Mouse (Mus musculus): ENCODE measurements around the gene Pank4. TPM values are rescaled to one million over a fixed set of nuclear protein-coding genes. Genes with fewer than 3 reads are reported as not detected.

Gene Pank4
- polyA plus RNA-seq, 1 experiment from 2014 or later: 14.9 TPM

DNA sequence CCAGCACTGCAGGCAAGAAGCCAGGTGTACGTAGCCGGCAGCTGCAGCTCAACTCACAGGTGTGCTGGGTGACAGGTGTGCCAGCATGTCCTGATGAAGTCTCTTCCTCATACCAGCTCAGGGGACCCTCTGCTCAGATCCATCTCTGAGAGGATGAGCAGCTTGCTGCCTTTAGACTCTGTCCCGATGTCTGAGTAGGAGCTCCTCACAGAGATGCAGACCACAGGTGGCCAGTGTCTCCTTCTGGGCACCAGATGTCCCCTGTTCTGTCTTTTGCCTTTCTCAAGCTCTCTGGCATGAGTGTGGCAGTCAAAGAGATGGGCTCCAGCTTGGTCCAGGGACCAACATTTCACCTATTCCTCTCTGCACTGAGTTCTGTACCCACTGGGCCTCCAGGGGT is 43.7 kb downstream of the Pank4 start:
- Histone ChIP-seq H3K36me3 (ENCODE audit: control insufficient read depth, insufficient read depth, low read length) (no peaks in the 10 kb centered on the region), H3K9ac (ENCODE audit: low read length) (no peak overlapping the region), H3K4me3 (ENCODE audit: low read depth, low read length) (no peak overlapping the region), H3K9me3 (ENCODE audit: control insufficient read depth, low read length) (no peaks in the 10 kb centered on the region), H3K4me2 (replicated peaks; ENCODE audit: low read depth) (no peak overlapping the region), H3K27ac (replicated peaks) (no peak overlapping the region), H3K27me3 (ENCODE audit: control insufficient read depth, insufficient read depth, low read length) (no peaks in the 10 kb centered on the region), H3K4me1 (replicated peaks; ENCODE audit: control insufficient read depth, insufficient read depth) (no peaks in the 10 kb centered on the region)
- TF ChIP-seq EP300 (optimal IDR thresholded peaks at IDR 0.05) (no peak), CTCF (IDR thresholded peaks at IDR 0.05; ENCODE audit: low read depth) (no peak)
- WGBS: 80% methylated on average over 3 of the region's 3 CpGs
- DNase-seq (ENCODE audit: low spot score) (no peak), ATAC-seq (ENCODE audit: low FRiP score, low TSS enrichment) (no peak)

DNA sequence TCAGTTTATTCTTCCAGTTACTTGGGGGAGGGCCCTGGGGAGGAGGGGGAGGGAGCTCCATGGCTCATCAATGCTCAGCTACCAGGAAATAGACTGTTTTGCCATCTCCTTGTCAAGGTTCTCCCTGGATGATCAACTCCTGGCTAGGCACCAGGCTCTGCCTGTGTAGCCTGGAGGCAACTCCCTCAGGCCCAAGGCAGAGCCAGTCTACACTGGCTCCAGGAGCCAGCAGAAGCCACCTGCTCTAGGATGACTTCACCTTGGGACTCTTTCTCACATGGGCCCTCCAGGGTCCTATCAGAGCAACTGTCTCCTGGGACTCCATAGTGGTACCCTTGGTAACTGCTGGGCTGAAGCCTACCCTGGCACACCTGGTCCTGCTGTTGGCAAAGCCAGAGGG is 44.2 kb downstream of the Pank4 start:
- H3K4me1 ChIP-seq (replicated peaks; ENCODE audit: control insufficient read depth, insufficient read depth): no peaks in the 10 kb centered on the region
- no peak overlapping the region for H3K27ac ChIP-seq (replicated peaks)
- no peak for TF ChIP-seq EP300 (optimal IDR thresholded peaks at IDR 0.05)
- no peak for TF ChIP-seq CTCF (IDR thresholded peaks at IDR 0.05; ENCODE audit: low read depth)
- no peak overlapping the region for H3K4me3 ChIP-seq (ENCODE audit: low read depth, low read length)
- ATAC-seq (ENCODE audit: low FRiP score, low TSS enrichment) (no peak), DNase-seq (ENCODE audit: low spot score) (no peak)
- H3K36me3 ChIP-seq (ENCODE audit: control insufficient read depth, insufficient read depth, low read length): no peaks in the 10 kb centered on the region
- H3K9ac ChIP-seq (ENCODE audit: low read length): no peak overlapping the region
- no peaks in the 10 kb centered on the region for H3K9me3 ChIP-seq (ENCODE audit: control insufficient read depth, low read length)
- H3K4me2 ChIP-seq (replicated peaks; ENCODE audit: low read depth): no peak overlapping the region
- H3K27me3 ChIP-seq (ENCODE audit: control insufficient read depth, insufficient read depth, low read length): no peaks in the 10 kb centered on the region

DNA sequence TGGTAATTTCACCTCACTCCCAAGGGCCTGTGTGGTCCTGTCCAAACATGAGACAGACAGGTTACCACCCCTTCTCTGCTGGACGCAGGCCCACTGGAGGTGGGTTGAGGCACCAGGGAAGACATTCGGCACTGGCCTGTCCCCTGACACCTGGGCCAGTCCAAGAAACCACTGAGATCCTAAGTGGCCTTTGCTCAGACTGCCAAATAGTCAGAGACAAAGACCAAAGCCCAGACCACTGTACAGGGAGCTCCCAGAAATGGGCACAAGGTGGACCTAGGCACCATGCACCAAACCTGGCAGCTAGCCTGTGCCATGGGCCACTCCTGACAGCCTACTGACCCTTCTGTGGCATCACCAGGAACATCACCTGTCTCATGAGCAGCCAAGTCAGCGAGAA is 45.3 kb downstream of the Pank4 start:
- DNase-seq (ENCODE audit: low spot score) (no peak), ATAC-seq (ENCODE audit: low FRiP score, low TSS enrichment) (no peak)
- H3K27ac ChIP-seq (replicated peaks): no peak overlapping the region
- H3K36me3 ChIP-seq (ENCODE audit: control insufficient read depth, insufficient read depth, low read length): no peaks in the 10 kb centered on the region
- no peaks in the 10 kb centered on the region for H3K9me3 ChIP-seq (ENCODE audit: control insufficient read depth, low read length)
- no peaks in the 10 kb centered on the region for H3K4me1 ChIP-seq (replicated peaks; ENCODE audit: control insufficient read depth, insufficient read depth)
- no peak overlapping the region for H3K4me3 ChIP-seq (ENCODE audit: low read depth, low read length)
- whole genome bisulfite sequencing: 78% methylated on average over 3 of the region's 3 CpGs
- no peaks in the 10 kb centered on the region for H3K27me3 ChIP-seq (ENCODE audit: control insufficient read depth, insufficient read depth, low read length)
- no peak overlapping the region for H3K9ac ChIP-seq (ENCODE audit: low read length)
- no peak for TF ChIP-seq CTCF (IDR thresholded peaks at IDR 0.05; ENCODE audit: low read depth)
- TF ChIP-seq EP300 (optimal IDR thresholded peaks at IDR 0.05): no peak
- H3K4me2 ChIP-seq (replicated peaks; ENCODE audit: low read depth): no peak overlapping the region

- no peak overlapping the region for H3K9ac ChIP-seq (ENCODE audit: low read length)
- H3K27me3 ChIP-seq (ENCODE audit: control insufficient read depth, insufficient read depth, low read length): no peaks in the 10 kb centered on the region
- H3K36me3 ChIP-seq (ENCODE audit: control insufficient read depth, insufficient read depth, low read length): no peaks in the 10 kb centered on the region
- TF ChIP-seq EP300 (optimal IDR thresholded peaks at IDR 0.05) (no peak), CTCF (IDR thresholded peaks at IDR 0.05; ENCODE audit: low read depth) (no peak)
- H3K4me2 ChIP-seq (replicated peaks; ENCODE audit: low read depth): no peak overlapping the region
- H3K9me3 ChIP-seq (ENCODE audit: control insufficient read depth, low read length): no peaks in the 10 kb centered on the region
- H3K27ac ChIP-seq (replicated peaks): no peak overlapping the region
- WGBS: 66% methylated on average over 5 of the region's 5 CpGs
- H3K4me1 ChIP-seq (replicated peaks; ENCODE audit: control insufficient read depth, insufficient read depth): no peaks in the 10 kb centered on the region
- no peak for ATAC-seq (ENCODE audit: low FRiP score, low TSS enrichment)
- DNase-seq (ENCODE audit: low spot score): no peak
- no peak overlapping the region for H3K4me3 ChIP-seq (ENCODE audit: low read depth, low read length)
Measured at GRCm38 (mm10) chr4:155010870-155011269, 46.9 kb downstream of the Pank4 start.

DNA sequence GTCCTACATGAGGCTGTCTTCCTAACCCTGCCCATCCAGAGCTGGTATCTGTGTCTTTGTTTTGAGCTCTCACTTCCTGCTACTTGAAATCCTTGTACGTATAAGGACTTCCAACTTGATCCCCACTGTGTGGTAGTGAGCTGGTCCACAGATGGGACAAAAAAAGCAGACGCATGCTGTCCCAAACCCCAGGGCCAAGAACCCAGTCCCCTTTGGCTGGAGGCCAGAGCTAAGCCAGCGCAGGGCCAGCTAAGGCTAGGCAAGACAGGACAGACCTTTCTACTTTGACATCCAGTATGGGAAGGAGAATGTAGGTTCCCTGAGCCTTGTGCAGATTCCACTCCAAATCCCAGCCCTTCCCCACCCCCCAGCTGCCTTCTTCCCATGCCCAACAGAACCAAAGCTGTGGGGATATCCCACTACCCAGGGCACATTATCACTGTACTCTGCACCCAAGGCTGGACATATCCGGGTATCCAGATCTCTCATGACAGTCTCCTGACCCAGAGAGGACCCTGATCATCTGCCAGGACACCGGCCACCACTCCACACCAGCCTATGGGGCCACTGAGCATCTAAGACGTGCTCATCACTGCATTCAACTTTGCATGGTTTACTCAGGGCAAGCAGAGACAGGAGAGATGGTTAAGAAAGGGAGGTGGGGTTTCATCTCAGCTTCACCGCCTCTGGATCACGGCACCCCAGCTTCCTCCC is 47.5 kb downstream of the Pank4 start:
- Histone ChIP-seq H3K27me3 (ENCODE audit: control insufficient read depth, insufficient read depth, low read length) (no peaks in the 10 kb centered on the region), H3K4me1 (replicated peaks; ENCODE audit: control insufficient read depth, insufficient read depth) (no peaks in the 10 kb centered on the region), H3K9ac (ENCODE audit: low read length) (no peak overlapping the region), H3K9me3 (ENCODE audit: control insufficient read depth, low read length) (no peaks in the 10 kb centered on the region), H3K4me2 (replicated peaks; ENCODE audit: low read depth) (no peak overlapping the region), H3K27ac (replicated peaks) (no peak overlapping the region), H3K4me3 (ENCODE audit: low read depth, low read length) (no peak overlapping the region), H3K36me3 (ENCODE audit: control insufficient read depth, insufficient read depth, low read length) (no peaks in the 10 kb centered on the region)
- DNase-seq (ENCODE audit: low spot score) (no peak), ATAC-seq (ENCODE audit: low FRiP score, low TSS enrichment) (no peak)
- WGBS: 68% methylated on average over 8 of the region's 8 CpGs
- TF ChIP-seq EP300 (optimal IDR thresholded peaks at IDR 0.05): no peak
- no peak for TF ChIP-seq CTCF (IDR thresholded peaks at IDR 0.05; ENCODE audit: low read depth)

GRCm38 (mm10) chr4:155012115-155012514 is 48.2 kb downstream of the Pank4 start:
- no peak overlapping the region for H3K9ac ChIP-seq (ENCODE audit: low read length)
- H3K4me3 ChIP-seq (ENCODE audit: low read depth, low read length): no peak overlapping the region
- TF ChIP-seq EP300 (optimal IDR thresholded peaks at IDR 0.05): no peak
- TF ChIP-seq CTCF (IDR thresholded peaks at IDR 0.05; ENCODE audit: low read depth): no peak
- no peak overlapping the region for H3K4me2 ChIP-seq (replicated peaks; ENCODE audit: low read depth)
- no peaks in the 10 kb centered on the region for H3K9me3 ChIP-seq (ENCODE audit: control insufficient read depth, low read length)
- no peaks in the 10 kb centered on the region for H3K36me3 ChIP-seq (ENCODE audit: control insufficient read depth, insufficient read depth, low read length)
- H3K4me1 ChIP-seq (replicated peaks; ENCODE audit: control insufficient read depth, insufficient read depth): no peaks in the 10 kb centered on the region
- DNase-seq (ENCODE audit: low spot score): no peak
- ATAC-seq (ENCODE audit: low FRiP score, low TSS enrichment): no peak
- H3K27me3 ChIP-seq (ENCODE audit: control insufficient read depth, insufficient read depth, low read length): no peaks in the 10 kb centered on the region
- H3K27ac ChIP-seq (replicated peaks): no peak overlapping the region
- WGBS: 72% methylated on average over 2 of the region's 2 CpGs
